Mouse (Mus musculus): ENCODE data around the gene Tppp3.

- TF ChIP-seq MYOD1 (IDR thresholded peaks at IDR 0.05; ENCODE audit: control insufficient read depth in 1 of 3, insufficient read length in 2 of 3, low read depth in 2 of 3): no peak
- no peak for TF ChIP-seq MYOG (IDR thresholded peaks at IDR 0.05; ENCODE audit: control insufficient read depth in 1 of 3, insufficient read depth in 1 of 3, insufficient read length in 2 of 3, low read depth in 2 of 3)
- no peak for TF ChIP-seq USF1 (IDR thresholded peaks at IDR 0.05; ENCODE audit: low read depth)
- no peak for TF ChIP-seq POLR2A (IDR thresholded peaks at IDR 0.05; ENCODE audit: insufficient read length, low read depth)
- TF ChIP-seq MAX (IDR thresholded peaks at IDR 0.05; ENCODE audit: low read depth): no peak
Observed at GRCm38 (mm10) chr8:105470262-105470661, 1.1 kb downstream of the Tppp3 start.
